Mouse (Mus musculus) MEL (cell line): Measurements from ENCODE around the gene Ppp1r37. TPM values are rescaled to one million over a fixed set of nuclear protein-coding genes. Genes with fewer than 3 reads are reported as not detected.
A peak's percentile ranks its signal among the peaks of the same experiment; 100 is the strongest.

Experiments
- DNase-seq: peaks from one replicate; pipeline ENCODE4 v3.0.0; 2011; ENCODE audit warnings: low read depth, low spot score
- H3K27ac ChIP-seq: 2 replicates; pipeline ENCODE4 v1.5.1; 2012; ENCODE audit warnings: low read depth, mild to moderate bottlenecking, control low read depth, low read length, moderate library complexity; ENCODE audit not compliant: control insufficient read depth
- H3K27me3 ChIP-seq, 2 experiments: fragments of 150-350 bp in 1 of 2; sonication (generic) in 1 of 2; 2 replicates each; pipeline ENCODE4 v1.6.1; 2012; ENCODE audit warnings: low read length in 2 of 2, mild to moderate bottlenecking in 2 of 2, improper control_type of control experiment in 1 of 2, moderate library complexity in 1 of 2; ENCODE audit not compliant: insufficient read depth in 2 of 2, control insufficient read depth in 1 of 2
- H3K36me3 ChIP-seq, 2 experiments: 2 replicates each; pipeline ENCODE4 v1.6.1; 2012 to 2014; ENCODE audit warnings: low read length in 2 of 2, improper control_type of control experiment in 1 of 2, inconsistent platforms in 1 of 2, mild to moderate bottlenecking in 1 of 2; ENCODE audit not compliant: insufficient read depth in 2 of 2, control insufficient read depth in 1 of 2
- H3K4me1 ChIP-seq, 2 experiments: fragments of 150-350 bp in 1 of 2; sonication (generic) in 1 of 2; 2 replicates each; pipeline ENCODE4 v1.6.1; 2012; ENCODE audit warnings: low read length in 2 of 2, improper control_type of control experiment in 1 of 2, mild to moderate bottlenecking in 1 of 2; ENCODE audit not compliant: insufficient read depth in 2 of 2, control insufficient read depth in 1 of 2
- H3K4me3 ChIP-seq, 2 experiments: fragments of 150-350 bp in 1 of 2; sonication (generic) in 1 of 2; 2 replicates each; pipeline ENCODE4 v1.5.1; 2012; ENCODE audit warnings: low read depth in 2 of 2, low read length in 2 of 2, mild to moderate bottlenecking in 2 of 2, moderate library complexity in 2 of 2, control low read depth in 1 of 2, improper control_type of control experiment in 1 of 2; ENCODE audit not compliant: control insufficient read depth in 1 of 2, insufficient read depth in 1 of 2
- H3K79me2 ChIP-seq: 2 replicates; pipeline ENCODE4 v1.6.1; 2012; ENCODE audit warnings: mild to moderate bottlenecking, low read length, moderate library complexity; ENCODE audit not compliant: control insufficient read depth, poor library complexity, insufficient read depth
- H3K9ac ChIP-seq: 2 replicates; pipeline ENCODE4 v1.6.1; 2012; ENCODE audit warnings: low read depth, mild to moderate bottlenecking, control low read depth, low read length, moderate library complexity; ENCODE audit not compliant: control insufficient read depth, poor library complexity, severe bottlenecking
- H3K9me3 ChIP-seq: fragments of 150-350 bp; sonication (generic); replicated peaks from 2 replicates; pipeline ENCODE4 v1.6.1; 2012; ENCODE audit warnings: mild to moderate bottlenecking, low read length, improper control_type of control experiment, moderate library complexity; ENCODE audit not compliant: insufficient read depth
- BHLHE40 ChIP-seq: IDR thresholded peaks from 2 replicates; pipeline ENCODE4 v1.6.1; 2012; ENCODE audit warnings: low read depth, mild to moderate bottlenecking, inconsistent platforms, low read length, improper control_type of control experiment, borderline replicate concordance
- CHD1 ChIP-seq: IDR thresholded peaks from 2 replicates; pipeline ENCODE4 v1.6.1; 2012; ENCODE audit warnings: low read depth, mild to moderate bottlenecking, inconsistent platforms, low read length, improper control_type of control experiment
- CHD2 ChIP-seq: IDR thresholded peaks from 2 replicates; pipeline ENCODE4 v1.6.1; 2011; ENCODE audit warnings: low read length, improper control_type of control experiment
- CTCF ChIP-seq, 3 experiments: IDR thresholded peaks in 2 of 3; conservative IDR thresholded peaks in 1 of 3; 2 replicates each; pipeline ENCODE4 v1.5.1; 2011 to 2012; ENCODE audit warnings: low read length in 3 of 3, low read depth in 2 of 3, mild to moderate bottlenecking in 2 of 3, improper control_type of control experiment in 1 of 3, inconsistent platforms in 1 of 3, mixed read lengths in 1 of 3, moderate library complexity in 1 of 3; ENCODE audit not compliant: control insufficient read depth in 1 of 3, insufficient read depth in 1 of 3, poor library complexity in 1 of 3, severe bottlenecking in 1 of 3
- EP300 ChIP-seq, 2 experiments: IDR thresholded peaks; 2 replicates each; pipeline ENCODE4 v1.6.1; 2011; ENCODE audit warnings: improper control_type of control experiment in 2 of 2, low read length in 2 of 2, low read depth in 1 of 2, mild to moderate bottlenecking in 1 of 2
- ETS1 ChIP-seq: IDR thresholded peaks from 2 replicates; pipeline ENCODE4 v1.6.1; 2012; ENCODE audit warnings: low read depth, mild to moderate bottlenecking, inconsistent platforms, low read length, improper control_type of control experiment, moderate library complexity
- GABPA ChIP-seq: IDR thresholded peaks from 2 replicates; pipeline ENCODE4 v1.6.1; 2012; ENCODE audit warnings: low read depth, mild to moderate bottlenecking, inconsistent platforms, low read length, improper control_type of control experiment, moderate library complexity
- HCFC1 ChIP-seq: IDR thresholded peaks from 2 replicates; pipeline ENCODE4 v1.6.1; 2012; ENCODE audit warnings: low read depth, mild to moderate bottlenecking, inconsistent platforms, low read length, improper control_type of control experiment, moderate library complexity
- JUND ChIP-seq: IDR thresholded peaks from 2 replicates; pipeline ENCODE4 v1.6.1; 2011; ENCODE audit warnings: low read depth, mild to moderate bottlenecking, improper control_type of control experiment, low read length
- KAT2A ChIP-seq: conservative IDR thresholded peaks from 2 replicates; pipeline ENCODE4 v1.6.1; 2012; ENCODE audit warnings: low read depth, low read length, improper control_type of control experiment, inconsistent platforms
- MAFK ChIP-seq: IDR thresholded peaks from 2 replicates; pipeline ENCODE4 v1.6.1; 2011; ENCODE audit warnings: low read depth, mild to moderate bottlenecking, low read length, improper control_type of control experiment, borderline replicate concordance
- MAZ ChIP-seq: IDR thresholded peaks from 2 replicates; pipeline ENCODE4 v1.6.1; 2012; ENCODE audit warnings: low read depth, mild to moderate bottlenecking, inconsistent platforms, low read length, improper control_type of control experiment
- MEF2A ChIP-seq: IDR thresholded peaks from 2 replicates; pipeline ENCODE4 v1.6.1; 2014; ENCODE audit warnings: low read depth, mild to moderate bottlenecking, inconsistent platforms, low read length, improper control_type of control experiment; ENCODE audit not compliant: poor library complexity, insufficient replicate concordance, severe bottlenecking; ENCODE audit errors: extremely low read depth
- MXI1 ChIP-seq: IDR thresholded peaks from 2 replicates; pipeline ENCODE4 v1.6.1; 2011; ENCODE audit warnings: mild to moderate bottlenecking, low read depth, low read length, improper control_type of control experiment
- MYB ChIP-seq: IDR thresholded peaks from 2 replicates; pipeline ENCODE4 v1.6.1; 2011; ENCODE audit warnings: mild to moderate bottlenecking, low read depth, low read length, improper control_type of control experiment
- MYC ChIP-seq: IDR thresholded peaks from 2 replicates; pipeline ENCODE4 v1.6.1; 2011; ENCODE audit warnings: low read depth, mild to moderate bottlenecking, low read length, improper control_type of control experiment, moderate library complexity
- NELFE ChIP-seq: IDR thresholded peaks from 2 replicates; pipeline ENCODE4 v1.6.1; 2011; ENCODE audit warnings: low read depth, low read length, improper control_type of control experiment
- NRF1 ChIP-seq: IDR thresholded peaks from 2 replicates; pipeline ENCODE4 v1.6.1; 2014; ENCODE audit warnings: low read depth, mild to moderate bottlenecking, inconsistent platforms, low read length, improper control_type of control experiment, moderate library complexity; ENCODE audit not compliant: poor library complexity, insufficient read depth, severe bottlenecking
- POLR2A ChIP-seq, 2 experiments: IDR thresholded peaks; 2 replicates each; pipeline ENCODE4 v1.6.1; 2011 to 2012; ENCODE audit warnings: low read length in 2 of 2, mild to moderate bottlenecking in 2 of 2, control low read depth in 1 of 2, improper control_type of control experiment in 1 of 2, low read depth in 1 of 2, moderate library complexity in 1 of 2; ENCODE audit not compliant: control insufficient read depth in 1 of 2, insufficient read depth in 1 of 2, poor library complexity in 1 of 2
- POLR2AphosphoS2 ChIP-seq: IDR thresholded peaks from 2 replicates; pipeline ENCODE4 v1.6.1; 2011; ENCODE audit warnings: low read length, improper control_type of control experiment
- POLR2AphosphoS5 ChIP-seq: IDR thresholded peaks from 2 replicates; pipeline ENCODE4 v1.6.1; 2012; ENCODE audit warnings: low read depth, borderline replicate concordance, mild to moderate bottlenecking, inconsistent platforms, low read length, moderate library complexity, mixed read lengths
- RAD21 ChIP-seq: IDR thresholded peaks from 2 replicates; pipeline ENCODE4 v1.6.1; 2011; ENCODE audit warnings: mild to moderate bottlenecking, low read depth, low read length, improper control_type of control experiment
- RCOR1 ChIP-seq: IDR thresholded peaks from 2 replicates; pipeline ENCODE4 v1.6.1; 2012; ENCODE audit warnings: low read depth, mild to moderate bottlenecking, inconsistent platforms, low read length, improper control_type of control experiment
- SIN3A ChIP-seq: IDR thresholded peaks from 2 replicates; pipeline ENCODE4 v1.6.1; 2012; ENCODE audit warnings: low read length, improper control_type of control experiment, inconsistent platforms
- SMC3 ChIP-seq: IDR thresholded peaks from 2 replicates; pipeline ENCODE4 v1.6.1; 2011; ENCODE audit warnings: low read depth, low read length, improper control_type of control experiment
- TAL1 ChIP-seq: IDR thresholded peaks from 2 replicates; pipeline ENCODE4 v1.6.1; 2012; ENCODE audit warnings: mild to moderate bottlenecking, inconsistent platforms, low read length, moderate library complexity, mixed read lengths
- TCF12 ChIP-seq: IDR thresholded peaks from 2 replicates; pipeline ENCODE4 v1.6.1; 2014; ENCODE audit warnings: low read depth, mild to moderate bottlenecking, inconsistent platforms, low read length, improper control_type of control experiment, moderate library complexity
- UBTF ChIP-seq: IDR thresholded peaks from 2 replicates; pipeline ENCODE4 v1.6.1; 2012; ENCODE audit warnings: low read depth, mild to moderate bottlenecking, inconsistent platforms, low read length, improper control_type of control experiment, moderate library complexity, borderline replicate concordance; ENCODE audit not compliant: insufficient read depth
- USF1 ChIP-seq: IDR thresholded peaks from 2 replicates; pipeline ENCODE4 v1.6.1; 2014; ENCODE audit warnings: low read depth, mild to moderate bottlenecking, inconsistent platforms, low read length, improper control_type of control experiment, moderate library complexity
- USF2 ChIP-seq, 2 experiments: IDR thresholded peaks; 2 replicates each; pipeline ENCODE4 v1.6.1; 2011 to 2012; ENCODE audit warnings: improper control_type of control experiment in 2 of 2, low read length in 2 of 2, borderline replicate concordance in 1 of 2, inconsistent platforms in 1 of 2, low read depth in 1 of 2, mild to moderate bottlenecking in 1 of 2; ENCODE audit not compliant: insufficient read depth in 1 of 2
- ZMIZ1 ChIP-seq: IDR thresholded peaks from 2 replicates; pipeline ENCODE4 v1.6.1; 2012; ENCODE audit warnings: low read depth, mild to moderate bottlenecking, inconsistent platforms, low read length, improper control_type of control experiment, moderate library complexity
- polyA plus RNA-seq, 2 experiments: library from polyadenylated mRNA; stranded (reverse) in 1 of 2; unstranded in 1 of 2; fragments of >175 nt in 1 of 2; fragments of >200 nt in 1 of 2; gene quantifications; 2 replicates each; pipeline versions ENCODE4 v1.2.1 to v1.2.4; 2012; ENCODE audit warnings: low replicate concordance in 2 of 2, low read depth in 1 of 2; ENCODE audit not compliant: insufficient read length in 2 of 2, insufficient read depth in 1 of 2, missing spikeins in 1 of 2
- total RNA-seq: library from RNA; depleted of rRNA; stranded (reverse); fragments of 300-350 nt; gene quantifications from 2 replicates; pipeline ENCODE4 v1.2.3, GENCODE M21; 2012

Gene Ppp1r37
- total and polyA plus RNA-seq, 3 experiments, result 13.6 to 29.0 TPM; not detected in 1

DNA sequence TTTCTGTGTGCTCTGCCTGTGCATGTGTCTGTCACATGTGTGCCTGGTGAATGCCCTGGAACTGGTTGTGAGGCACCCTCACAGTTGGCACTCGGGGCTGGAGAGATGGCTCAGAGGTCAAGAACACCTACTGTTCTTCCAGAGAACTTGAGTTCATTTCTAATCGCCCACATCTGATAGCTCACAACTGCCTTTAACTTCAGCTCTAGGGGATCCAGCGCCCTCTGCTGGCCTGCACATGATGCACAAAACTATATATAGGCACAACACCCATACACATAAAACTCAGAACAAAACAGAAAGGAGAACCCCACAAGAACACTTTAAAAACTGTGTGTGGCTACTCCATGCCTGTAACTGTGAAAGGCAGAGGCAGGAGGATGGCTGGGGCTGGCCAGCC lies 26.3 kb upstream of the Ppp1r37 start (continued):
- no peak for TF ChIP-seq ZMIZ1
- TF ChIP-seq NELFE, result no peak
- no peak for TF ChIP-seq POLR2AphosphoS5
- TF ChIP-seq MAZ, result no peak
- no peak for TF ChIP-seq MYB
- 0 out of 2 replicates have a peak, but pooled peaks have one; percentile 13 for TF ChIP-seq BHLHE40
- 0 out of 2 replicates have a peak, but pooled peaks have one; percentile 19 for TF ChIP-seq MYC
- peak; percentile 70 to 94 (median 85) for TF ChIP-seq CTCF (IDR thresholded peaks at IDR 0.05 in 2 of 3, conservative IDR thresholded peaks at IDR 0.05 in 1 of 3; ENCODE audit: control insufficient read depth in 1 of 3, insufficient read depth in 1 of 3, low read depth in 2 of 3, low read length in 3 of 3, poor library complexity in 1 of 3, severe bottlenecking in 1 of 3)
- no peak for TF ChIP-seq POLR2AphosphoS2
- no peak for TF ChIP-seq USF2 (IDR thresholded peaks at IDR 0.05; ENCODE audit: borderline replicate concordance in 1 of 2, insufficient read depth in 1 of 2, low read depth in 1 of 2, low read length in 2 of 2)
- TF ChIP-seq MAFK, result no peak
- TF ChIP-seq CHD2, result no peak
- TF ChIP-seq SMC3, result peak; percentile 84
- no peak for TF ChIP-seq TAL1
- no peak for TF ChIP-seq JUND
- TF ChIP-seq UBTF, result no peak
- no peak for TF ChIP-seq GABPA
- 0 out of 2 replicates have a peak, but pooled peaks have one; percentile 9 for TF ChIP-seq MEF2A
- no peak for TF ChIP-seq TCF12
- TF ChIP-seq SIN3A, result 0 out of 2 replicates have a peak, but pooled peaks have one; percentile 20
- TF ChIP-seq CHD1, result no peak

- no peak overlapping the region for H3K9ac ChIP-seq
- no peak for DNase-seq
- no peak for TF ChIP-seq CHD2
- TF ChIP-seq POLR2AphosphoS2, result no peak
- no peak for TF ChIP-seq ETS1
- TF ChIP-seq ZMIZ1, result no peak
- no peak for TF ChIP-seq MAZ
- no peak for TF ChIP-seq RAD21
- no peak for TF ChIP-seq MXI1
- no peak for TF ChIP-seq HCFC1
- TF ChIP-seq POLR2A (IDR thresholded peaks at IDR 0.05; ENCODE audit: control insufficient read depth in 1 of 2, insufficient read depth in 1 of 2, low read depth in 1 of 2, low read length in 2 of 2, poor library complexity in 1 of 2), result no peak
- TF ChIP-seq RCOR1, result no peak
- TF ChIP-seq EP300 (IDR thresholded peaks at IDR 0.05; ENCODE audit: low read depth in 1 of 2, low read length in 2 of 2), result no peak
- TF ChIP-seq KAT2A, result no peak
- TF ChIP-seq USF2 (IDR thresholded peaks at IDR 0.05; ENCODE audit: borderline replicate concordance in 1 of 2, insufficient read depth in 1 of 2, low read depth in 1 of 2, low read length in 2 of 2), result no peak
- no peak for TF ChIP-seq USF1
- no peak for TF ChIP-seq NRF1
- TF ChIP-seq CTCF (IDR thresholded peaks at IDR 0.05 in 2 of 3, conservative IDR thresholded peaks at IDR 0.05 in 1 of 3; ENCODE audit: control insufficient read depth in 1 of 3, insufficient read depth in 1 of 3, low read depth in 2 of 3, low read length in 3 of 3, poor library complexity in 1 of 3, severe bottlenecking in 1 of 3), result no peak
- no peak for TF ChIP-seq MEF2A
- TF ChIP-seq SIN3A, result no peak
- TF ChIP-seq, all 39 proteins: peak for 0
- no peaks in the 10 kb centered on the region for H3K79me2 ChIP-seq
- no peak overlapping the region for H3K4me3 ChIP-seq
- no peaks in the 10 kb centered on the region for H3K27me3 ChIP-seq
- H3K36me3 ChIP-seq, result peaks cover 2% of the 10 kb centered on the region in 2 experiments; a peak in 3 of 4 replicates
- H3K27ac ChIP-seq, result no peak overlapping the region
- H3K4me1 ChIP-seq, result peaks cover 0 to 3% of the 10 kb centered on the region in 2 experiments; a peak in 2 of 4 replicates
- no peaks in the 10 kb centered on the region for H3K9me3 ChIP-seq
Observed at GRCm38 (mm10) chr7:19586269-19586668, 23.4 kb upstream of the Ppp1r37 start.
